ENCODE assay signal across 21 mouse cellular contexts in genomic region chr9:87383513-87383912, GRCm38 (mm10).
DNase-seq lines count a peak whose midpoint lies in the region; ATAC-seq and TF ChIP-seq lines count a peak whose summit lies in the region.
"Had no signal": no experiment of that assay in that cellular context is flagged by ENCODE, and none has a peak within 500 bp of the region (broad histone marks: within the 10 kb centered on the region; RNA-seq: fewer than 3 reads in every experiment).

No protein-coding gene starts in this region.

- peak; percentile 77 for ATAC-seq in G1E (ENCODE audit: extremely low read depth, insufficient number of reproducible peaks, low FRiP score, poor library complexity, severe bottlenecking)
- no peak for ATAC-seq in hindbrain, postnatal 0 days
- ATAC-seq: activated CD4-positive, CD25-positive, alpha-beta regulatory T cell, adult 4 months; CD4-positive, CD25-positive, alpha-beta regulatory T cell, adult 4 months; Patski had no signal

- H3K27me3 ChIP-seq in G1E (ENCODE audit: insufficient read depth, low read length), result peaks cover 2% of the 10 kb centered on the region; the same call in 1 of the 2 replicates
- peaks cover 22% of the 10 kb centered on the region for H3K27me3 ChIP-seq in limb, embryonic 10.5 days (ENCODE audit: low read depth, poor library complexity, severe bottlenecking)
- no peaks in the 10 kb centered on the region for H3K27me3 ChIP-seq in hindbrain, postnatal 0 days (ENCODE audit: insufficient read depth, low read length)
- H3K27me3 ChIP-seq: CH12.LX had no signal

- no peaks in the 10 kb centered on the region for H3K9me3 ChIP-seq in G1E (replicated peaks)
- H3K9me3 ChIP-seq in limb, embryonic 10.5 days (replicated peaks), result no peaks in the 10 kb centered on the region
- H3K9me3 ChIP-seq in hindbrain, postnatal 0 days (ENCODE audit: low read length), result no peaks in the 10 kb centered on the region

- no peak overlapping the region for H3K9ac ChIP-seq in hindbrain, postnatal 0 days (replicated peaks; ENCODE audit: low read length)

- H3K36me3 ChIP-seq in G1E (replicated peaks), result no peaks in the 10 kb centered on the region
- H3K36me3 ChIP-seq in limb, embryonic 10.5 days, result no peaks in the 10 kb centered on the region
- no peaks in the 10 kb centered on the region for H3K36me3 ChIP-seq in hindbrain, postnatal 0 days (ENCODE audit: insufficient read depth, low read length)

- intact Hi-C loops in heart, postnatal 10 days (cut with DNase I), result no loop called here

- no peak overlapping the region for H3K4me3 ChIP-seq in G1E (ENCODE audit: low read depth, low read length)
- H3K4me3 ChIP-seq in limb, embryonic 10.5 days, result no peak overlapping the region
- no peak overlapping the region for H3K4me3 ChIP-seq in hindbrain, postnatal 0 days (ENCODE audit: low read length)

- H3K27ac ChIP-seq in limb, embryonic 10.5 days, result peak overlapping the region; percentile 50; the same call in 1 of the 2 replicates
- H3K27ac ChIP-seq in hindbrain, postnatal 0 days, result no peak overlapping the region

- no peak for TF ChIP-seq CTCF in G1E (IDR thresholded peaks at IDR 0.05; ENCODE audit: low read depth, low read length)
- no peak for TF ChIP-seq CTCF in hindbrain, postnatal 0 days (IDR thresholded peaks at IDR 0.05; ENCODE audit: low read depth)

- H3K4me1 ChIP-seq in G1E (ENCODE audit: insufficient read depth, low read depth, low read length), result peaks cover 10% of the 10 kb centered on the region
- H3K4me1 ChIP-seq in limb, embryonic 10.5 days, result peaks cover 51% of the 10 kb centered on the region
- no peaks in the 10 kb centered on the region for H3K4me1 ChIP-seq in hindbrain, postnatal 0 days (ENCODE audit: insufficient read depth, low read length)

- WGBS in limb, embryonic 10.5 days, result 90% methylated on average over 3 of the region's 3 CpGs
- WGBS in hindbrain, postnatal 0 days, result 94% methylated on average over 3 of the region's 3 CpGs

- H3K4me2 ChIP-seq in hindbrain, postnatal 0 days (ENCODE audit: low read depth, low read length), result no peak overlapping the region

- DNase-seq in heart, adult 11 months, result peak; percentile 46
- no peak for DNase-seq in heart, postnatal 10 days
- no peak for DNase-seq in G1E (ENCODE audit: low spot score)
- DNase-seq in limb, embryonic 10.5 days (ENCODE audit: low spot score), result no peak
- no peak for DNase-seq in urinary bladder, postnatal 36 days (ENCODE audit: low spot score in 2 of 2)
- no peak for DNase-seq in hindbrain, postnatal 0 days (ENCODE audit: low spot score)
- DNase-seq: adrenal gland, adult 2 months; adrenal gland, adult 8-10 months; adrenal gland, postnatal 10 days; adrenal gland, postnatal 14 days; adrenal gland, postnatal 25 days; adrenal gland, postnatal 36 days; B cell, adult 2 months; cerebellum, adult 11 months; cerebellum, adult 11-12 months; cerebellum, adult 18-20 months; cerebellum, adult 2 months had no signal
